ENCODE assay signal across 31 mouse cellular contexts in genomic region chr7:63558918-63559317, GRCm38 (mm10).
"Had no signal": no experiment of that assay in that cellular context is flagged by ENCODE, and none has a peak within 500 bp of the region (broad histone marks: within the 10 kb centered on the region; RNA-seq: fewer than 3 reads in every experiment).

No protein-coding gene starts in this region.

- H3K9ac ChIP-seq: heart, embryonic 12.5 days; heart, embryonic 13.5 days; heart, embryonic 15.5 days; hindbrain, embryonic 12.5 days; hindbrain, embryonic 13.5 days; hindbrain, embryonic 14.5 days; hindbrain, embryonic 15.5 days; kidney, embryonic 15.5 days had no signal

- H3K36me3 ChIP-seq: heart, embryonic 10.5 days; heart, embryonic 12.5 days; heart, embryonic 13.5 days; heart, embryonic 15.5 days; hindbrain, embryonic 10.5 days; hindbrain, embryonic 12.5 days; hindbrain, embryonic 13.5 days; hindbrain, embryonic 15.5 days; kidney, embryonic 15.5 days had no signal

- H3K27ac ChIP-seq: heart, embryonic 10.5 days; heart, embryonic 13.5 days; heart, embryonic 15.5 days; hindbrain, embryonic 10.5 days; hindbrain, embryonic 12.5 days; hindbrain, embryonic 13.5 days; hindbrain, embryonic 14.5 days; hindbrain, embryonic 15.5 days; hindbrain, postnatal 0 days; kidney, embryonic 15.5 days; kidney, postnatal 0 days had no signal

- H3K4me1 ChIP-seq: heart, embryonic 10.5 days; heart, embryonic 12.5 days; heart, embryonic 13.5 days; heart, embryonic 15.5 days; hindbrain, embryonic 10.5 days; hindbrain, embryonic 12.5 days; hindbrain, embryonic 13.5 days; hindbrain, embryonic 15.5 days; kidney, embryonic 15.5 days had no signal

- H3K4me3 ChIP-seq: heart, embryonic 10.5 days; heart, embryonic 12.5 days; heart, embryonic 13.5 days; heart, embryonic 15.5 days; hindbrain, embryonic 10.5 days; hindbrain, embryonic 12.5 days; hindbrain, embryonic 13.5 days; hindbrain, embryonic 15.5 days; kidney, embryonic 15.5 days; left cerebral cortex, adult 2 months had no signal

- ATAC-seq: hindbrain, embryonic 16.5 days; hindbrain, postnatal 0 days; inflammation-experienced regulatory T-cells, adult 6 months had no signal

- H3K9me3 ChIP-seq: heart, embryonic 10.5 days; heart, embryonic 12.5 days; heart, embryonic 13.5 days; heart, embryonic 15.5 days; hindbrain, embryonic 10.5 days; hindbrain, embryonic 12.5 days; hindbrain, embryonic 13.5 days; hindbrain, embryonic 15.5 days; kidney, embryonic 15.5 days had no signal

- H3K27me3 ChIP-seq: heart, embryonic 12.5 days; heart, embryonic 13.5 days; heart, embryonic 15.5 days; hindbrain, embryonic 12.5 days; hindbrain, embryonic 13.5 days; hindbrain, embryonic 15.5 days; kidney, embryonic 15.5 days had no signal

- DNase-seq: heart, postnatal 10 days; heart, postnatal 14 days; heart, postnatal 36 days; heart, postnatal 4 days; kidney, adult 11 months; kidney, adult 18-20 months; kidney, adult 2 months; kidney, adult 8-10 months; kidney, adult 9 months; kidney, postnatal 10 days; kidney, postnatal 14 days; kidney, postnatal 25 days; kidney, postnatal 36 days; kidney, postnatal 4 days; layer of hippocampus, postnatal 36 days had no signal

- H3K4me2 ChIP-seq: heart, embryonic 11.5 days; heart, embryonic 12.5 days; heart, embryonic 13.5 days; heart, embryonic 15.5 days; hindbrain, embryonic 12.5 days; hindbrain, embryonic 13.5 days; hindbrain, embryonic 14.5 days; hindbrain, embryonic 15.5 days; kidney, embryonic 15.5 days had no signal
